Mouse (Mus musculus) G1E (cell line): ENCODE measurements around the gene Olfr90. TPM values are rescaled to one million over a fixed set of nuclear protein-coding genes. Genes with fewer than 3 reads are reported as not detected.

Experiments
- ATAC-seq: 2 replicates; pipeline ENCODE4 v1.8.0; 2016; ENCODE audit warnings: mild to moderate bottlenecking; ENCODE audit not compliant: insufficient number of reproducible peaks, poor library complexity, low FRiP score, severe bottlenecking; ENCODE audit errors: extremely low read depth
- DNase-seq: peaks from one replicate; pipeline ENCODE4 v3.0.0; 2012; ENCODE audit warnings: low spot score
- H3K27me3 ChIP-seq: 2 replicates; pipeline ENCODE4 v1.6.1; 2012; ENCODE audit warnings: mild to moderate bottlenecking, low read length, inconsistent platforms; ENCODE audit not compliant: insufficient read depth
- H3K36me3 ChIP-seq: replicated peaks from 2 replicates; pipeline ENCODE3; 2012; ENCODE audit warnings: mild to moderate bottlenecking, inconsistent platforms
- H3K4me1 ChIP-seq: 2 replicates; pipeline ENCODE4 v1.6.1; 2012; ENCODE audit warnings: low read depth, low read length, inconsistent platforms, mixed read lengths; ENCODE audit not compliant: insufficient read depth
- H3K4me3 ChIP-seq: 2 replicates; pipeline ENCODE4 v1.5.1; 2012; ENCODE audit warnings: low read depth, mild to moderate bottlenecking, inconsistent platforms, low read length, moderate library complexity, mixed read lengths
- H3K9me3 ChIP-seq: replicated peaks from 2 replicates; pipeline ENCODE4 v1.6.1; 2012; ENCODE audit warnings: inconsistent platforms
- CTCF ChIP-seq: IDR thresholded peaks from 2 replicates; pipeline ENCODE4 v1.5.1; 2012; ENCODE audit warnings: low read depth, low read length, inconsistent platforms, mixed read lengths
- GATA1 ChIP-seq: IDR thresholded peaks from 2 replicates; pipeline ENCODE4 v1.6.1; 2012; ENCODE audit warnings: borderline replicate concordance, low read length, inconsistent platforms, mixed read lengths
- GATA2 ChIP-seq: IDR thresholded peaks from 2 replicates; pipeline ENCODE4 v1.6.1; 2012; ENCODE audit warnings: low read depth, low read length, inconsistent platforms, borderline replicate concordance
- POLR2AphosphoS5 ChIP-seq: IDR thresholded peaks from 2 replicates; pipeline ENCODE4 v1.6.1; 2012; ENCODE audit warnings: low read depth, low read length, inconsistent platforms; ENCODE audit not compliant: insufficient replicate concordance
- TAL1 ChIP-seq: conservative IDR thresholded peaks from 2 replicates; pipeline ENCODE4 v1.6.1; 2012; ENCODE audit warnings: low read depth, low read length, inconsistent platforms, mixed read lengths
- polyA plus RNA-seq: library from polyadenylated mRNA; stranded (reverse); fragments of >175 nt; gene quantifications from 2 replicates; pipeline ENCODE4 v1.2.3, GENCODE M21; 2012
- total RNA-seq, 2 experiments: library from RNA; stranded (forward) in 1 of 2; stranded (reverse) in 1 of 2; fragments of 200-1000 nt in 1 of 2; fragments of >200 nt in 1 of 2; fragmentation: Nextera tagmentation in 1 of 2; gene quantifications; 2 replicates each; pipeline ENCODE4 v1.2.3; 2014 to 2017

Gene Olfr90
- total and polyA plus RNA-seq, 3 experiments: 0.27 TPM; not detected in 2

GRCm38 (mm10) chr17:37075181-37075580 lies 13.1 kb downstream of the Olfr90 start:
- H3K9me3 ChIP-seq: no peaks in the 10 kb centered on the region
- H3K27me3 ChIP-seq: 0 out of 2 replicates have a peak, but pooled peaks cover 1% of the 10 kb centered on the region
- no peaks in the 10 kb centered on the region for H3K4me1 ChIP-seq
- no peak for DNase-seq
- no peak overlapping the region for H3K4me3 ChIP-seq
- TF ChIP-seq GATA2 (no peak), CTCF (no peak), TAL1 (no peak), GATA1 (no peak), POLR2AphosphoS5 (no peak)
- H3K36me3 ChIP-seq: peaks cover 38% of the 10 kb centered on the region
- ATAC-seq: no peak

GRCm38 (mm10) chr17:37072730-37073276 lies 15.5 kb downstream of the Olfr90 start:
- peaks cover 59% of the 10 kb centered on the region for H3K36me3 ChIP-seq
- no peaks in the 10 kb centered on the region for H3K4me1 ChIP-seq
- no peak overlapping the region for H3K4me3 ChIP-seq
- no peaks in the 10 kb centered on the region for H3K9me3 ChIP-seq
- TF ChIP-seq TAL1: no peak
- TF ChIP-seq GATA2: no peak
- no peak for TF ChIP-seq CTCF
- no peak for TF ChIP-seq POLR2AphosphoS5
- no peak for TF ChIP-seq GATA1
- H3K27me3 ChIP-seq: no peaks in the 10 kb centered on the region
- ATAC-seq (no peak), DNase-seq (no peak)

- ATAC-seq: no peak
- TF ChIP-seq POLR2AphosphoS5 (no peak), GATA2 (no peak), GATA1 (no peak), TAL1 (no peak), CTCF (no peak)
- no peak for DNase-seq
- no peaks in the 10 kb centered on the region for H3K27me3 ChIP-seq
- H3K4me1 ChIP-seq: no peaks in the 10 kb centered on the region
- H3K9me3 ChIP-seq: no peaks in the 10 kb centered on the region
- H3K36me3 ChIP-seq: peaks cover 65% of the 10 kb centered on the region
- H3K4me3 ChIP-seq: no peak overlapping the region
These were observed 16.1 kb downstream of the Olfr90 start for GRCm38 (mm10) chr17:37072080-37072729.

GRCm38 (mm10) chr17:37070121-37070520 lies 18.2 kb downstream of the Olfr90 start:
- Histone ChIP-seq H3K36me3 (peaks cover 72% of the 10 kb centered on the region), H3K4me3 (no peak overlapping the region), H3K4me1 (peaks cover 3% of the 10 kb centered on the region; the same call in 1 of the 2 replicates), H3K27me3 (no peaks in the 10 kb centered on the region), H3K9me3 (no peaks in the 10 kb centered on the region)
- no peak for ATAC-seq
- no peak for DNase-seq
- TF ChIP-seq TAL1 (no peak), POLR2AphosphoS5 (no peak), CTCF (no peak)

- peaks cover 3% of the 10 kb centered on the region; the same call in 1 of the 2 replicates for H3K4me1 ChIP-seq
- H3K4me3 ChIP-seq: no peak overlapping the region
- DNase-seq (no peak), ATAC-seq (no peak)
- H3K9me3 ChIP-seq: no peaks in the 10 kb centered on the region
- peaks cover 77% of the 10 kb centered on the region for H3K36me3 ChIP-seq
- TF ChIP-seq CTCF (no peak), TAL1 (no peak)
- no peaks in the 10 kb centered on the region for H3K27me3 ChIP-seq
These were observed 20.4 kb downstream of the Olfr90 start for GRCm38 (mm10) chr17:37067861-37068260.

GRCm38 (mm10) chr17:37065993-37066392 lies 22.3 kb downstream of the Olfr90 start:
- Histone ChIP-seq H3K4me1 (peaks cover 3% of the 10 kb centered on the region; the same call in 1 of the 2 replicates), H3K27me3 (no peaks in the 10 kb centered on the region), H3K4me3 (no peak overlapping the region), H3K36me3 (peaks cover 73% of the 10 kb centered on the region), H3K9me3 (no peaks in the 10 kb centered on the region)
- DNase-seq: no peak
- peak; percentile 22; the same call in 1 of the 2 replicates for ATAC-seq
- TF ChIP-seq POLR2AphosphoS5 (no peak), CTCF (no peak), GATA1 (no peak), TAL1 (no peak), GATA2 (no peak)
